Mouse (Mus musculus) liver, embryonic 14.5 days (tissue): ENCODE results near the gene Crebl2.

Source experiments
- CTCF ChIP-seq: IDR thresholded peaks from 2 replicates; pipeline ENCODE4 v1.5.1; 2016; ENCODE audit warnings: antibody characterized with exemption, low read depth, control low read depth
- EP300 ChIP-seq: IDR thresholded peaks from 2 replicates; pipeline ENCODE4 v1.6.1; 2016; ENCODE audit warnings: antibody characterized with exemption, low read depth

DNA sequence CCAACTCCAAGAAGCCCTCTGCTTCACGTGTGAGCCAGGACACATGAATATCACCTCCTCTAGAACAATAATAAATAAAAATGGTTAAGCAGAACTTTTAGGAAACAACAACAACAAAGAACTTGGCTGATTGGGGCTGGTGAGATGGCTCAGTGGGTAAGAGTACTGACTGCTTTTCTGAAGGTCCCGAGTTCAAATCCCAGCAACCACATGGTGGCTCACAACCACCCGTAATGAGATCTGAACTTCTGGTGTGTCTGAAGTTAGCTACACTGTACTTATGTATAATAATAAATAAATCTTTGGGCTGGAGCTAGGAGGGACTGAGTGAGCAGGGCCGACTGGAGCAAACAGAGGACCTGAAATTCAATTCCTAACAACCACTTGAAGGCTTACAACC is 47.3 kb downstream of the Crebl2 start:
- no peak for TF ChIP-seq CTCF
- TF ChIP-seq EP300 = no peak
